Mouse (Mus musculus): ENCODE data around the gene Anapc1.

GRCm38 (mm10) chr2:128697047-128697446, 9.9 kb upstream of the Anapc1 start:
- TF ChIP-seq POLR2A (IDR thresholded peaks at IDR 0.05; ENCODE audit: control insufficient read depth, low read depth, low read length) (no peak), CTCF (IDR thresholded peaks at IDR 0.05; ENCODE audit: control insufficient read depth, insufficient read depth, insufficient replicate concordance, low read depth, low read length) (no peak)
